ENCODE assay signal across 26 mouse cellular contexts in genomic region chr1:144314382-144314781, GRCm38 (mm10).
"Had no signal": no experiment of that assay in that cellular context is flagged by ENCODE, and none has a peak within 500 bp of the region (broad histone marks: within the 10 kb centered on the region; RNA-seq: fewer than 3 reads in every experiment).

No protein-coding gene starts in this region.

- H3K27ac ChIP-seq: kidney, postnatal 0 days; layer of hippocampus, adult 2 months; limb, embryonic 10.5 days; limb, embryonic 13.5 days; liver, embryonic 12.5 days; liver, embryonic 15.5 days; lung, embryonic 15.5 days; midbrain, embryonic 10.5 days; midbrain, embryonic 13.5 days; neural tube, embryonic 12.5 days; neural tube, embryonic 15.5 days; stomach, postnatal 0 days had no signal

- H3K36me3 ChIP-seq: limb, embryonic 10.5 days; limb, embryonic 13.5 days; liver, embryonic 12.5 days; liver, embryonic 15.5 days; lung, embryonic 15.5 days; midbrain, embryonic 10.5 days; midbrain, embryonic 13.5 days; neural tube, embryonic 12.5 days; neural tube, embryonic 15.5 days had no signal

- DNase-seq: kidney, adult 11 months; kidney, adult 9 months; kidney, postnatal 25 days; layer of hippocampus, adult 9-11 months; liver; lung, adult 18-20 months; lung, postnatal 10 days; lung, postnatal 36 days; right cerebral cortex, adult 18-20 months; right cerebral cortex, postnatal 14 days; right cerebral cortex, postnatal 4 days; spleen, adult 18-20 months; thymus, adult 2 months; thymus, postnatal 25 days had no signal

- H3K4me2 ChIP-seq: limb, embryonic 13.5 days; liver, embryonic 12.5 days; liver, embryonic 15.5 days; lung, embryonic 15.5 days; midbrain, embryonic 13.5 days; neural tube, embryonic 12.5 days; neural tube, embryonic 15.5 days had no signal

- ATAC-seq: liver, embryonic 12.5 days; midbrain, embryonic 13.5 days had no signal

- H3K4me1 ChIP-seq: limb, embryonic 10.5 days; limb, embryonic 13.5 days; liver, embryonic 15.5 days; lung, embryonic 15.5 days; midbrain, embryonic 10.5 days; midbrain, embryonic 13.5 days; neural tube, embryonic 12.5 days; neural tube, embryonic 15.5 days had no signal

- H3K27me3 ChIP-seq: limb, embryonic 13.5 days; liver, embryonic 12.5 days; liver, embryonic 15.5 days; lung, embryonic 15.5 days; midbrain, embryonic 13.5 days; neural tube, embryonic 12.5 days; neural tube, embryonic 15.5 days had no signal

- H3K9ac ChIP-seq: limb, embryonic 13.5 days; liver, embryonic 12.5 days; liver, embryonic 15.5 days; lung, embryonic 15.5 days; midbrain, embryonic 13.5 days; neural tube, embryonic 12.5 days; neural tube, embryonic 15.5 days had no signal

- H3K9me3 ChIP-seq: limb, embryonic 10.5 days; limb, embryonic 13.5 days; liver, embryonic 12.5 days; liver, embryonic 15.5 days; lung, embryonic 15.5 days; midbrain, embryonic 10.5 days; midbrain, embryonic 13.5 days; neural tube, embryonic 12.5 days; neural tube, embryonic 15.5 days had no signal

- H3K4me3 ChIP-seq: layer of hippocampus, adult 2 months; limb, embryonic 10.5 days; limb, embryonic 13.5 days; liver, embryonic 12.5 days; liver, embryonic 15.5 days; lung, embryonic 15.5 days; midbrain, embryonic 10.5 days; midbrain, embryonic 13.5 days; neural tube, embryonic 12.5 days; neural tube, embryonic 15.5 days had no signal
